Mouse (Mus musculus): Measurements from ENCODE around the gene Flt1.

GRCm38 (mm10) chr5:147707479-147707878 lies 18.3 kb downstream of the Flt1 start:
- TF ChIP-seq HCFC1 (IDR thresholded peaks at IDR 0.05; ENCODE audit: borderline replicate concordance, insufficient read depth, low read length): no peak
- peak; percentile 71 for TF ChIP-seq MAFK (IDR thresholded peaks at IDR 0.05; ENCODE audit: insufficient read depth, low read depth, low read length)
- TF ChIP-seq CHD2 (IDR thresholded peaks at IDR 0.05; ENCODE audit: low read depth, low read length): no peak
- no peak for TF ChIP-seq ZC3H11A (IDR thresholded peaks at IDR 0.05; ENCODE audit: borderline replicate concordance, low read depth, low read length)
- TF ChIP-seq ZNF384 (IDR thresholded peaks at IDR 0.05; ENCODE audit: low read depth, low read length): no peak
